Mouse (Mus musculus): ENCODE data around the gene Ccdc117.

DNA sequence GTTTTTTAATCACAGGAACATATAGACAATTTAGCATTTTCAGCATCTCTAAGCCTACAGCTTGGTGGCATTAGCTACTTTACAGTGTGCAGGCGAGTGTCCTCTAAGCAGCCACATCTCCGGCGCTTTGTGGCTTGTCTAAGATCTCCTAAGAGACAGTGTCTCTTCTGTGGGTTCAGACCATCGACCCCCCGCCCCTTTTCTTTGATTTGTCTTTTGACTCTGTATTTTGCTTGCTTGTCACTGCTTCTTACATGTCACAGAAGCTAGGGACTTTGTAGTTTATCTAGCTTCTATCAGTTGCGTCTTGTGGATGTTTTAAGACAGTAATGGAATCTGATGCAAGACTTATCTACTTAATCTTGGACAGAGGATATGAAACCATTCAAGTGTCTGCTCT is 24.6 kb downstream of the Ccdc117 start:
- TF ChIP-seq GATA1 (IDR thresholded peaks at IDR 0.05; ENCODE audit: borderline replicate concordance, low read length), result no peak
- no peak for TF ChIP-seq FLI1 (IDR thresholded peaks at IDR 0.05; ENCODE audit: low read length)

All from megakaryocyte, embryonic 14.5 days (primary cell).